Mouse (Mus musculus) lung, postnatal 25 days (tissue): ENCODE measurements at regions not wholly inside any gene's neighbourhood (a gene's known extent, or its start where the extent isn't known, plus 50 kb on each side); places are given as distances from the start of the nearest gene placed in this dataset.
"Not testable (repeated sequence)": the region's sequence is repeated elsewhere in the genome, so short reads cannot be mapped to it uniquely, and the experiment has no call there.

Source experiments
- DNase-seq: peaks from one replicate; pipeline ENCODE4 v3.0.0; 2022; ENCODE audit warnings: low spot score

DNA sequence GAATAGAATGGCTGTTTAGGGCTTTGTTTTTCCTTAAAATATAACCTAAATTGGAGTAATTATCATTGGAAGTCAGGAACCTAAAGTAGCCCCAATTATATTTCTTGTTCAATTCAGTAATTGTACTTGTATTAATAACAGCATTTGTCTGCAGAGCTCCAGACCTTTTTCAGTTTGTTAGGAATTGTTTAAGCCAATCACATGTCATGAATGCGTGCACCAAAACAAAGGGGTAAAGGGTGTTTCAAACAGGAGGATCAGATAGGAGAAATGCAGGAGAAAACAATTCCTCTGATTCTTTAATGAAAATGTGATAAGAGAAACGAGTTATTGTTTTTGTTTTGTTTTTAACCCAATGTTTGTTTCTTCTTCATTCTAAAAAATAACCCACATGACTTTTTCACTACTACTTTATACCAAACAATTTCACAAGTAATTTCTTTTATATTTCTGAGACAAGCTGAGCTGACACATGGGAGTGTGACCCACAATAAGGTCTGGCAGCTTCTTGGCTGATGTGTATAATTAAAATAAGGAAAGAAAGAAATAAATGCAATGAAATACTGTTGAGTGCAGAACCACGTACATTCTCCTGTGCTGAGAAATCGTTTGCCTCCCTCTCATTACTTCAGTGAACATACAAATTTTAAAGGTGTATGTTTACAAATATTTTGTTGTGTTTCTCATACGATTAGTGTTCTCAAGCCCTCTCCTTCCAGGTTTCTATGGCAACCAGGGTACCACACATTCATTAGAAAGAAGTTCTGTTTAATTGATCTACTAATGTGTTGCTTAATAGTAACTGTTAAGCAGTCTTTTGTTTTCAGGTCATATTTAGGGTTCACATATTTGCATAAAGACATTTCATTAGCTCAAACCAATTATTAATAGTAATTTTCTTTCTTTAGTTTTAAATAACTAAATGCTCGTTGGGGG lies 397.7 kb downstream of the Isl1 start:
- DNase-seq: no peak

DNA sequence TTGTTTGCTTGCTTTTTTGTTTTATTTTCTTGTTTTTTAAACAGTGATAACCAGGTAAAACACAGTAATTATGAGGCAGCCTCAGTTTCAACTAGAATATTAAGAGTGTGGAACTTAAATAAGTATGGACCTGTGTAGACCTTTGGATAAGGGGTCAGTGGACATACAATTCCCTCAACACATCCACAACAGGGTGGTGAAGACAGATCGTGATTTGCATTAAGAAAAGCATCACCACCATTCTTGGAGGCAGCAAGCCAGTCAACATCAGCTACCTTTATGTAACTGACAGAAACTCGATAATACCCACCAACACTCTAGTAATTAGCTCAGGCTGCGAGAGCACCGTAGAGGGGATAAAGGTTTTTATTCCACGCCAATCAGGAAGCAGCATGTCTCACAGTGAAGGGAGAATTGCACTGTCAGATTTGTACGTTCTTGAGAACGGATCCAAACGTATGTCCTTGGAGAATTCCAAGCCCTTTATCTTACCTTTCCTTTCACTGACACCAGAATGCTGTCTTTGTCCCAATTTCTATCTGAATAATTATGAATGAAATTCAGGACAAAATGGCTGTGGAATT lies 398.5 kb downstream of the Isl1 start:
- DNase-seq: no peak

DNA sequence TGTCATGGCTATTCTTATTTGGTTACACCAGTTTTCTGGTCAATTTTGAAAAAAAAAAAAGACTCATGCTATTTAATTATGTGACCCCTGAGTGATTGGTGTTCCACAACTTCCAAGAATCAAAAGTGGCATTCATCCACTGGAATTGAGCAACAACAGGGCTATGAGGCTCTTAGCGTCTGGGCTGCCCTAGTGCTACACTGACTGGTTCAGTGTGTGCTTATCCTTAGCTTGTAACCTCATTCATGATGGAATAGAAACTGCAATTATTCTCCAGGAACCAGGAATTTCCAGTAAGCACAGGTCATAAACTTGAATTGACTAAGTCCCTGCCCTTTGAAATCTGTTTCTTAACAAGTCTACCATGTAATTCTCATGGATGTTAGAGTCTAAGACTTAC lies 428.9 kb downstream of the Isl1 start:
- DNase-seq: no peak

DNA sequence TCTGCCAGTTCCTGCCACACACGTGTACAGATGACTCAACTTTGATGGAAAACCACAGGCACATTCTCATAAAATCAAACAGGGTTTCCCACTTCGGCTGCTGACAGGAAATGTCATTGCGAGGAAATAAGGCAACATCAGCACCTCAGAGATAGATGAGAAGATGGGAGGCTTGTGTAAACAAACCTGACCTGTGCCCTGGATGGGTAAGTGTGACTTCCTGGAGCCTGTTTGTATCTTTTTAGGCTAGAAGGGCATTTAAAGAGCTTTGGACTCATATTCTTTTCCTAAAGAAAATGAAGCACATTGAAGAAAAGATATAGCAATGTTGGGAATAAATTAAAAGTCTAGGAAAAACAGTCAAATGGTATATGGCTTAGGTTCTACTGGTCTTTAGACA lies 449.0 kb downstream of the Isl1 start:
- DNase-seq: no peak

DNA sequence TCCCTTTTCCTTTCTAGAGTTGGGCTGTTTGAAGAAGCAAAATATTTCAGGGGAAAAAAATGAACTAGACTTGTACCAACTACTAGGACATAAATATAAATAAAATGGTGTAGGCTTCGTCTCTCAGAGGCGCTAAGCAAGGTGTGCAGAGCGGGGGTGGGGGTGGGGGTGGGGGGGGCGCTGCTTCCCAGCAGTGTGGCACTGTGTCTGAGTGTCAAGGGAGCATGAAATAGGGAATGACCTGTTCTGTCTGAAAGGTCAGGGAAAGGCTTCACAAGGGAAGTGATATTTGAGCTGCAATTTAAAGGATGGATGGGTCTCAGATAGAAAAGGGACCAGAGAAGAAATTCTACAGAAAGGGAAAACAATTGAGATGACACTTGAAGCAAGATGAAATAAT lies 452.9 kb downstream of the Isl1 start:
- DNase-seq: no peak

DNA sequence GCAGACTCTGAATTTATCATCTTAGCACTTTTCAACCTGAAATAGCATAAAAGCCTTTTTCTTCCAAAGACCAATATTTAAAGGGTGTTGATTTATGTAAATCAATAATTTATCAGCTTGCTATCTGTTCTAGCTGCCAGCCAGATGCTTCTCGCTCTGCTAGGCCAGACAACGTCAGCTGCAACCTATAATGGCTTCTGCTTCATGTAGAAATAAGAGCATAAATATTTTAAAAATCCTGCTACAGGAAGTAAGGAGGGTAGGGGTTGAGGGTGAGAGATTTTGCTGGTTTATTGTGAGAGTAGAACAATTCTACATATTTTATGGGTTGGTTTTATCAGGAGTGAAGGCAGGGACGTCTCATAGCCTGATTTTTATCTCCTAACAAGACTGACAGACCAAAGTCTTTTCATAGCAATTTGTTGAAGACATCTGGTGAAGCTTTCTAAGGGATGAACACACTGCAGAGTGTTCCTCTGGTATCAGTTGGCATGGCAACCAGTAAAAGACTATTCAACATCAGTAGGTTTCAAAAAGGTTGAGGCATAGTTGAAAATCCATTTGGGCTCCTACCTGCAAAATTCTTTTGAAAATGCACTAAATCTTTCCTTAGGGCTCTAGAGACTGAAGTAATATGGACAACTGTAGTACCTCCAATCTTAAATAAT lies 456.7 kb downstream of the Isl1 start:
- DNase-seq: no peak

DNA sequence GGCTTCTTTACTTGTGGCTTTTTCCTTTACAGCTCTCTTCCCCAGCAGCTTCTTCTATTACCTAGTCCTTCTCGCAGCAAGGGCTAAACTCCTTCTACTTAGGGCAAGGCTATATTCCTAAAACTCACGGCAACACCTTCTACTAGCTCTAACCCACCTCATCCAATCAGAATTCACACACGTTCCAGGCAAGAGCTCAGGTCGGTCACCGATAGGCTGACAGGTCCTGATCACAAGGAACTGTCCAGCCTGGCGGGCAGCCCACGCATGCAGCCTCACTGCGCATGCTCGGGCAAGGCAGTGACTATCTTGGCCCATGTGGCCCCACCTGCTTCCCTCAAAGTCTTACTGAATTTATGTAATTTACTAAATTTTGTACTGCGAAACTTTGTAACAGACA lies 466.4 kb downstream of the Isl1 start:
- no peak for DNase-seq

DNA sequence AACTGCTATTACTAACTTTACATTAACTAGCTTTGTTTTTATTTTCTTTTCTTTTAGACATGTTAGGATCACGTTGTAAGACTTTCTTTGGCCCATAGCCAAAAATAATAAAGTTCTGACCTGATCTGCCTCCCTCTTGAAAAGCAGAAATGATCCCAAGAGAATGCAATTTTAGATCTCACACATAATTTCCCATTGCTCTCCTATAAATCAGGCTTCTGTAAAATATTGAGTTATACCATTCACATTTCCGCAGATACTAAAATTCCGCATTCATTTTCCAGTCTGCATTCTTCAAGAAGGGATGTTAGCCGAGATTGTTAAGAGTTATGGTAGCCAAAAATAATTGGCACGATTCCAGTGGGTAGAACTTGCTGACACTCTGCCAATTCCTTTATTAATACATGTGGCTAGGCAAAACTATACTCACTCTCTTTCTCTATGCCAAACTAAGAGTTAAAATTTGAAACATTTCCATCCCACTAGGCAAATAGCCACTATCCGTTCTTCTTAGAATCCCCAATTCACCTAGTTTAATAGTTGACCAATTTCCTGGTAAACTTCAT lies 473.2 kb downstream of the Isl1 start:
- DNase-seq: no peak

DNA sequence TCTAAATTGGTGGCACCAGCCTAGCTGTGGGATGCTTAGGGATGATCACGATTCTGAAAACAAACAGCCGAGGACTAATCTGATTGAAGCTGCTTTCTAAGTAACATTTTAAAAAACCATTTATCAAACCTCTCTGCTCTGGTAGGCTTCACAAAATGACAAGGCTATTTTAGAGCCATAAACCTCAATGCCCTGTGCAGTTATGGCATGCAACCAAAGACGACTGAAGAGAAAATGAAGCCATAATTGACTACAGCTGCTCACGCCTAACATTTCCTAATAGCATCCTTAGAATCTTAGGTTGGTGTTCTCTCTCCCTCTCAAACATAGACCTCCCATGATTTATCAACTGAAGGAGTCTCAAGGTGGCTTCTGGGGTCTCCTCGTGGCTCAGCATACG lies 484.3 kb downstream of the Isl1 start:
- DNase-seq: no peak

DNA sequence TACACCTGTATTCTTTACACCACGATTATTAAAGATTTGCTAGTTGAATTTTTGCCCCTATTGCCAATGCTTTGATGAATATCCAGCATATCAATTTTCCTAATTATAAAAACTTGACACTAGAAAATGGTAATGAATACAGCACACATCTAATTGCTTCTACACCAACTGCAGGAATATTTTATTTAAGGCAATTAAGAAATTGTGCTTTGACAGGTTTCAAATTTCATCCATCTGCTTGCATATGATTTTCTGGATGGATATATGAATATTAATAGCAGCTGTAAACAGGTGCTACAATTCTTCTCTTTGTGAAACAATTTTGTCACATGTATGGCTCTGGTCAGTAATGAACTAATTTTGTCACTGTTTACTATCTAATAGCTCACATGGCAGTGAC lies 487.0 kb downstream of the Isl1 start:
- DNase-seq: no peak

DNA sequence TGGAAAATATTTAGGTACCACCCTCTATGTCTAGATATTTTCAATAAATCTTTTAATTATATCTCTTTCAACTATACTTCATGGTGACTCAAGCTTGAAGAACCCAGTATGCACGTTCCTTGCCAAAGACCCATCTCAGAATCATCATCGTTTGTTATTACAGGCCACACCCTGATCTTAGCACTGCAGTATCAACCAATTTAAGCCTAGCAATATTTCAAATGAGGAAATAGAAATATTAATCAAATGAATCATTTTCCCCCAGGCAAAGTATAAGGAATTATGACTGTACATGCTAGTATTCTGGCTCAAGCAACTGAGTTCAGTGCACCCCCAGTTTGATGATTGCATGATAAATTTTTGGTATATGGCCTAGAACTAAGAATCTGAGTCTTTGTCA lies 495.3 kb downstream of the Isl1 start:
- DNase-seq: no peak

DNA sequence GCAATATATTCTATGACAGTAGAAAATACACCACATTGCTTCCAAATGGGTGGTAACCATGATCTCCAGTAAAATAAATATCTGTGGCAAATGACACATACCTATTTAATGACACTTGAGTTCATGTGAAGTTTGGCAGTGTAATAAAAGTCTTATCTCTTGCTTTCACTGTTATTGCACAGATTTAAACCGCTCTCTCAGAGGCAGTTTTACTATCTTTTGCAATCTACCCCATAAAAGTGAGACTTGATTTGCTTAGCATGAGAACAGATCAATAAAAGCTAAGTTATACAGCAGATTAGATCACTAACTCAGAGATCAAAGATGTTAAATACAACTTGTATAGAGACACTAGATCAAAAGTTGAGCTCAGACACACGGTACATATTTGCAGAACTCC lies 510.2 kb downstream of the Isl1 start:
- no peak for DNase-seq

DNA sequence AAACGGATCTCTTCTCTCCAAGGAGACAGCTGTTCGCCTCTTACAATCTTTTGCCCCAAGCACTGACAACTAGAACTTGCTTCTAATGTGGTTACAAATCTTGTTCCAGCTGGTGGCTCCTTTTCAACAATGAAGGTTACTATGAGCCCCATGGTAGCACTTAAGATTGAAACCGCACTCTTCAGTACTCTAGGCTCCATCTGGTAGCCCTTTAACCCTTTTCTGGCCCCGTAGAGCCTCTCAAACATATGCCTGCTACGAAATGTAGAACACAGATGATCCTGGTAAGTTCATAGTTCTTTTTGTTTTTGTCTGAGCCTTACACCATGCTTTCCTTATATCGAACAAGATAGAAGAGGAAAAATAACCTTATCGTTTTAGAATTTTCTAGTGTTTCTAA lies 558.2 kb downstream of the Isl1 start:
- DNase-seq: no peak

DNA sequence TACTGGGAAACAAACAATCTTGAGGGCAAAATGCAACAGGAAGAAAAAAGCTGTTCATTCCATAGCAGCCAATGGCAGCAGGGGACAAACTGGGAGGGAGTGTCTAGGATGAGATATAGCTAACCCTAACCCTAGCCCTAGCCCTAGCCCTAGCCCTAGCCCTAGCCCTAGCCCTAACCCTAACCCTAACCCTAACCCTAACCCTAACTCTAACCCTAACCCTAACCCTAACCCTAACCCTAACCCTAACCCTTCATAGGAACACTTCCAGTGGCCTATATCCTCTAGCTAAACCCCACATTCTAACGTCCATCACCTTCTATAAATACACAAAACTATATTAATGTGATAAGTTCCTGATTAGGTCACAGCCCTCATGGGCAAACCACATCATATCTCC lies 567.4 kb downstream of the Isl1 start:
- DNase-seq: not testable (repeated sequence)

DNA sequence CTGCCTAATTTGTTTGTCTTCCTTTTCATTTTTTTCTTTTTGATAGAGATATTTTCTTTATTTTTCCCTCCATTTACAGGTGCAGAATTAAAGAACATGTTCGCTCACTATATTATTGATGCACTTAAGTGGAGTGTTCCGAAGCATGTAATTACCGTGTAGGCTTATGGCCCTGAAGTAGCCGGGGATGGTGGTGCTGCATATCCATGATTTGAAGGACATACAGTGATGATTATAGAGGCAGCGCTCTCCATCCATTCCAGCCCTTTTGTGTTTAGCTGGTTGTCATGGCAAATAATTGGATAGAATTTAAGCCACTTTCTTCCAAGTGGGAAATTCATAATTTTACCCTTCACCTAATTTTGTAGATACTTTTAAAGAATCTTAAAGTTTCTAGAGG lies 581.5 kb downstream of the Isl1 start:
- no peak for DNase-seq

DNA sequence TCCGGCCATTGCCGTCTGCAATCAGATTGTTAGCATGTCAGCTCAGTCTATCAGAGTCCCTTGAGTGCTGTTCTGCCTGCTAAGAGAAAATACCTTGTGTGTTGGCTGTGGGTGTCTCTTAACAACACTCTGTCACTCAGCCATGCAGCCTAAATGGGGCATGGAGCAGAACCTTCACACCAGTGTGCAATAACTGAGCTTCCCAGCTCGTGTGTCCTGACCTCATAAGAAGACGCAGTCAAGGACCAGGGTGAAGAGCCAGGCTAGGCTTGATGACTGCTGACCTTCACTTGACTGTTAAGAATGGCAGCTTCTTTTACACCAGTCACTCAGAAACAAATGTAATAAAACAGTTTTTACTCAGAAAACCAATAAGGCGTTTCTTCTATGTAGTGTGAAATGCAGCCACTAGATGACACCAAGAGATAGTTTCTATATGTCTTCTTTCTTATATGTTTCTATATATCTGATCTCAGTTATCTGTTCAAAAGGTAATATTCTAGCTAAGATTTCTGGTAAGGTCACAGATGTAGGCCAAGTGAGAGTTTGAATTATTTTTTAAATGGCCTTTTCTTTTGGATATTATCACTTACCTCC lies 584.0 kb downstream of the Isl1 start:
- no peak for DNase-seq

DNA sequence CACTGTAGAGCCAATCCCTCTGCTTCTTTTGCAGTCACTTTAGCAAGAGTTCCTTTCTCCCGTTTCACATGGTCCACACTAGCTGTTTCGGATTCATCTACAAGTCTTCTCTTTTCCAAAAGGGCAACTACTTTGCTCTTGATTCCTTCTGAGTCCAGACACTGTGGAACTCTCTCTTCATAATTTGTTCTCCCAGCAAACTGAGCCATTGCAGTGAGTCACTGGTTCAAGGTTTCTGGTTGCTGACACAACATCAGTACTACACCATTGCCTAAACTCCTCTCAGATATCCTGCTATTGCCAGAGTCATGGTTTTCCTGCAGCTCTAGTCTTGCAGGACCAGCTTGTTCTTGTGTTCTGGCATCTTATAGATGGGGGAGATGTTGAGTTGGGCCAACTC lies 590.2 kb downstream of the Isl1 start:
- no peak for DNase-seq

DNA sequence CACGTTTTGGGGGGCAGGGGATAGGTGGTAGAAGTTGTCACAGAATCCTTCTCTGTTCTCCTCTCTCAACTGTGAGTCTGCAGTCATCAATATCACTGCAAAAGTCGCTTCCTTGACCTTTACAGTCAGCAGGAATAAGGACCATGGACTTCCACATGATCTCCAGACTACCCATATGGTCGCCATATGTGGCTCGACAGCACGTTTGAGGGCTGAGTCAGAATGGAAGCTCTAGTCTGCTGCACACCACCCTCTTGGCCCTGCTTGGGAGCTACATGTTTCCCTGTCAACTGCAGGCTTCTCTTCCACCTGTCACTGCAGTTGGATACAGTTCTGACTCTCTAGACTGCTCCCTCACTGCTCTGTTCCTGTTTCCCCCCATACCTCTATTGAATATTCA lies 590.6 kb downstream of the Isl1 start:
- no peak for DNase-seq

DNA sequence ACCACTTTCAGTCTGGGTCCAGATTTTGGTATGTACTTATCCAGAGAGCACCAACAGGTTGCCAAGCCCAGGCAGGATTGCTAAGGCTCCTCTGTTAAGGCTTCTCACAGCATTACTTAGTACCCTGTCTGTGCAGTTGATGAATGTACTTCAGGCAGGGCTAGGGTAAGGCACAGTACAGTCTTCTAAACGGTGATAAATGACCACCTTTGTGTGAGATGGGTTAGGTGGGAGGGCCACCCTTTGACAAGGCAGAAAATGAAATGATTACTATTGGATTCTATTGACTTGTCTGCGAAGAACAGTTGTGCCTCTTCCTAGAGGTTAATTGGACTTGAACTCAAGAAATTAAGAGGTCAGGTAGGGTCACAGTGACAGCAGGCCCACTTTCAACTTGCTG lies 594.4 kb upstream of the Itga1 start:
- DNase-seq: no peak

DNA sequence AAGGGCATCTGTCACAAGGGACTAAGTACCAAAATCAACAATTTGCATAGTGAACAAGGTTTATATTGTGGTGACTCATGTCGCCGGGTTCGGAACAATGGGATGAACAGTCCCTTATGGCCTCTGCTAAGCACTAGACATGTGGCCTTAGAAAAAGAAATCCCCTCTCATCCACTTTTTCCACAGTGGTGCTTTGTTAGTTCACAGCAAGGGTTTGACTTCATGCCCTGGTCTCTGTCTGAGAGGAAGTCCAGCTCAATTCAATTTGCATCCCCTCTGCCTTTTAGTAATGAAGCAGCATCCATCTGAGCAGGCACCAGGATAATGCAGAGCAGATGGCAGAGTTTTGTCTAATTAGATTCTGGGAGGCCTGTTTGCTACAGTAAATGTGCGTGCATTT lies 585.7 kb upstream of the Itga1 start:
- no peak for DNase-seq

DNA sequence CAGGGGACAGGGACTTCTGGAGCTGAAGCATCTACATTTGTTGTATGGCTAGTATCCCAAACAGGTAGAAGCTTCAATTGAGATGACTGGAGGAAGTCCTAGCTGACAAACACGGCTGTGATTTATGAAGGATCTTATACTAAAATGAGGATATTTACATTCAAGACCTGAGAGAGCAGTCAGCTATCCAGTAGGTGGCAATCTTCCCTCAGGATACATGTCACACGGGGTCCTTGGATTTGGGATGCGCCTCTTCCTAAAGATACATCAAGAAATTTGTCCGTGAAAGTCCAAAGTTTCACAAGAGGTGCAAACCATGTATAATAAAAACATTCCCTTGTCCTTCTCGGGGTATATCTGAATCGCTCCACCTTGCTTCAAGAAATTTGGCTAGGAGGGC lies 577.8 kb upstream of the Itga1 start:
- no peak for DNase-seq

DNA sequence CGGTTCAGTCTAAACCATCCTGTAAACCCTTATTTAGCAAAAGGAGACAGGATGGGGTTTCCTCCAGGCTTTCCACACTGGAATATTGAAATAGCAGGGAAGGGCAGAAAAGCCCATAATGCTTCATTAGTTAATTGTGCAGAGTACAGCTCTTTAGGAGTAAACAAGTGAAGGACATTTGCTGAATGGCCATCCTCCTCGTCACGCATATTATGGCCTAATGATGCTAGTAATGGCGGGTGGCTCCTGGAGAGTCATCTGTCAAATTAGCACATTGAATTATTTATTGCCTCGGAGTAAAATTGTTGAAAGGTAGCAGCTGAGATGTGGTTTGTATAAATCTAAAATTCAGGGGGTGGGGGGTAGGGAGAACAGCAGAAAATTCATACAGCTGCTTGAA lies 575.1 kb upstream of the Itga1 start:
- DNase-seq: no peak

DNA sequence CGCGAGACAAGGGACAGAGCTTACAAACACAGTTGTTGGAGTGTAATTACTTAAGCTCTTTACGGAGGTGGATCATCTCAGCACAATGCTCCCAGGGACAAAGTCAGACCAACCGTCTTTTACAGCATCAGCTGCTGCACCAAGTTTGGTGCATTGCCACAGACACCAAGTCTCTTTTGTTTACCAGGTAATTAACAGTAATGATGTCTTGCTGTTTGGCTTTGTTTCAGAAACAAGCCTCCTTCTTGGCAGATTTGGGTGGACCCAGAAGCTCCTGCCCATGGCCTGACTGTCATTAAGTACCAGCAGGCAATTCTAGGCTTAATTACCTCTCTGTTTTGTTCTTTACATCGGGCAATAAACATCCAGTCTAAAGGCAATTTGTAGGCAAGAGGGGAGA lies 572.0 kb upstream of the Itga1 start:
- no peak for DNase-seq
